Mouse (Mus musculus): ENCODE data around the gene Srpk2. TPM values are rescaled to one million over a fixed set of nuclear protein-coding genes. Genes with fewer than 3 reads are reported as not detected.
A peak's percentile ranks its signal among the peaks of the same experiment; 100 is the strongest.
"Not testable (repeated sequence)": the region's sequence is repeated elsewhere in the genome, so short reads cannot be mapped to it uniquely, and the experiment has no call there.

Gene Srpk2
- polyA plus RNA-seq, 1 experiment from 2014 or later = 96.6 TPM

- not testable (repeated sequence) for H3K27me3 ChIP-seq; H3K4me2 ChIP-seq (replicated peaks); ATAC-seq; H3K27ac ChIP-seq; H3K4me3 ChIP-seq (replicated peaks); H3K9ac ChIP-seq (replicated peaks); H3K4me1 ChIP-seq (replicated peaks)
- 98% methylated on average over 32 of the region's 34 CpGs for WGBS
- Histone ChIP-seq H3K36me3 (peaks cover 67% of the 10 kb centered on the region), H3K9me3 (peaks cover 43% of the 10 kb centered on the region)
Measured at GRCm38 (mm10) chr5:23706601-23707597, 22.5 kb upstream of the Srpk2 start.

GRCm38 (mm10) chr5:23697457-23697856 is 13.0 kb upstream of the Srpk2 start:
- Histone ChIP-seq H3K27me3 (no peaks in the 10 kb centered on the region), H3K4me2 (replicated peaks) (no peak overlapping the region), H3K27ac (no peak overlapping the region), H3K36me3 (peaks cover 45% of the 10 kb centered on the region), H3K4me1 (replicated peaks) (no peaks in the 10 kb centered on the region), H3K9me3 (peaks cover 42% of the 10 kb centered on the region), H3K9ac (replicated peaks) (no peak overlapping the region), H3K4me3 (replicated peaks) (no peak overlapping the region)
- no peak for ATAC-seq
- 92% methylated on average over 1 of the region's 1 CpGs for WGBS

GRCm38 (mm10) chr5:23683431-23683830 is 986 bp downstream of the Srpk2 start:
- Histone ChIP-seq H3K27ac (no peak overlapping the region), H3K4me1 (replicated peaks) (no peaks in the 10 kb centered on the region), H3K27me3 (no peaks in the 10 kb centered on the region), H3K9me3 (no peaks in the 10 kb centered on the region), H3K4me2 (replicated peaks) (no peak overlapping the region), H3K9ac (replicated peaks) (no peak overlapping the region), H3K36me3 (no peaks in the 10 kb centered on the region), H3K4me3 (replicated peaks) (no peak overlapping the region)
- WGBS = 92% methylated on average over 4 of the region's 4 CpGs
- no peak for ATAC-seq

GRCm38 (mm10) chr5:23679006-23679405 is 5.4 kb downstream of the Srpk2 start:
- Histone ChIP-seq H3K36me3 (no peaks in the 10 kb centered on the region), H3K4me3 (replicated peaks) (no peak overlapping the region), H3K27ac (no peak overlapping the region), H3K4me1 (replicated peaks) (peaks cover 10% of the 10 kb centered on the region), H3K9me3 (no peaks in the 10 kb centered on the region), H3K4me2 (replicated peaks) (no peak overlapping the region), H3K9ac (replicated peaks) (no peak overlapping the region), H3K27me3 (no peaks in the 10 kb centered on the region; the same call in 1 of the 2 replicates)
- no peak for ATAC-seq
- WGBS = 53% methylated on average over 3 of the region's 3 CpGs

- no peak overlapping the region for H3K4me3 ChIP-seq (replicated peaks)
- H3K9ac ChIP-seq (replicated peaks) = no peak overlapping the region
- no peak overlapping the region for H3K4me2 ChIP-seq (replicated peaks)
- H3K9me3 ChIP-seq = no peaks in the 10 kb centered on the region
- no peak overlapping the region for H3K27ac ChIP-seq
- peaks cover 12% of the 10 kb centered on the region for H3K4me1 ChIP-seq (replicated peaks)
- 94% methylated on average over 5 of the region's 5 CpGs for WGBS
- ATAC-seq = no peak
- no peaks in the 10 kb centered on the region; the same call in 1 of the 2 replicates for H3K27me3 ChIP-seq
- H3K36me3 ChIP-seq = no peaks in the 10 kb centered on the region
Measured at GRCm38 (mm10) chr5:23677883-23678282, 6.5 kb downstream of the Srpk2 start.

GRCm38 (mm10) chr5:23677072-23677453 is 7.4 kb downstream of the Srpk2 start:
- Histone ChIP-seq H3K4me3 (replicated peaks) (no peak overlapping the region), H3K9ac (replicated peaks) (no peak overlapping the region), H3K4me2 (replicated peaks) (no peak overlapping the region), H3K27ac (no peak overlapping the region), H3K4me1 (replicated peaks) (peaks cover 12% of the 10 kb centered on the region), H3K36me3 (no peaks in the 10 kb centered on the region), H3K9me3 (no peaks in the 10 kb centered on the region), H3K27me3 (no peaks in the 10 kb centered on the region; the same call in 1 of the 2 replicates)
- WGBS = 92% methylated on average over 5 of the region's 5 CpGs
- ATAC-seq = no peak

GRCm38 (mm10) chr5:23676156-23677071 is 8.0 kb downstream of the Srpk2 start:
- no peaks in the 10 kb centered on the region; the same call in 1 of the 2 replicates for H3K27me3 ChIP-seq
- H3K4me2 ChIP-seq (replicated peaks) = peak overlapping the region; percentile 87
- H3K36me3 ChIP-seq = no peaks in the 10 kb centered on the region
- H3K9ac ChIP-seq (replicated peaks) = peak overlapping the region; percentile 87
- peak overlapping the region; percentile 71 for H3K4me3 ChIP-seq (replicated peaks)
- peak overlapping the region; percentile 87 for H3K27ac ChIP-seq
- H3K4me1 ChIP-seq (replicated peaks) = peaks cover 12% of the 10 kb centered on the region
- no peaks in the 10 kb centered on the region for H3K9me3 ChIP-seq
- WGBS = 9% methylated on average over 30 of the region's 41 CpGs
- ATAC-seq = peak; percentile 79

- under 1% methylated on average over 62 of the region's 95 CpGs for WGBS
- H3K9ac ChIP-seq (replicated peaks) = peak overlapping the region; percentile 87
- H3K4me2 ChIP-seq (replicated peaks) = peak overlapping the region; percentile 87
- H3K27ac ChIP-seq = peak overlapping the region; percentile 87
- no peaks in the 10 kb centered on the region; the same call in 1 of the 2 replicates for H3K27me3 ChIP-seq
- peaks cover 12% of the 10 kb centered on the region for H3K4me1 ChIP-seq (replicated peaks)
- H3K9me3 ChIP-seq = no peaks in the 10 kb centered on the region
- peak overlapping the region; percentile 71 for H3K4me3 ChIP-seq (replicated peaks)
- no peaks in the 10 kb centered on the region for H3K36me3 ChIP-seq
- ATAC-seq = peak; percentile 91
Measured at GRCm38 (mm10) chr5:23675499-23676155, 8.8 kb downstream of the Srpk2 start.

- Histone ChIP-seq H3K27ac (peak overlapping the region; percentile 87), H3K4me1 (replicated peaks) (peaks cover 12% of the 10 kb centered on the region), H3K27me3 (no peaks in the 10 kb centered on the region; the same call in 1 of the 2 replicates), H3K9ac (replicated peaks) (peak overlapping the region; percentile 87), H3K4me2 (replicated peaks) (peak overlapping the region; percentile 87), H3K4me3 (replicated peaks) (peak overlapping the region; percentile 71), H3K9me3 (no peaks in the 10 kb centered on the region), H3K36me3 (no peaks in the 10 kb centered on the region)
- peak; percentile 79 for ATAC-seq
- under 1% methylated on average over 61 of the region's 61 CpGs for WGBS
Measured at GRCm38 (mm10) chr5:23674829-23675498, 9.5 kb downstream of the Srpk2 start.

- no peak overlapping the region for H3K4me3 ChIP-seq (replicated peaks)
- H3K27me3 ChIP-seq = no peaks in the 10 kb centered on the region
- H3K27ac ChIP-seq = no peak overlapping the region
- H3K4me2 ChIP-seq (replicated peaks) = no peak overlapping the region
- ATAC-seq = no peak
- peaks cover 12% of the 10 kb centered on the region for H3K4me1 ChIP-seq (replicated peaks)
- H3K36me3 ChIP-seq = no peaks in the 10 kb centered on the region
- no peak overlapping the region for H3K9ac ChIP-seq (replicated peaks)
- no peaks in the 10 kb centered on the region for H3K9me3 ChIP-seq
- WGBS = 67% methylated on average over 7 of the region's 7 CpGs
Measured at GRCm38 (mm10) chr5:23672136-23672535, 12.3 kb downstream of the Srpk2 start.

- Histone ChIP-seq H3K4me2 (replicated peaks) (no peak overlapping the region), H3K4me3 (replicated peaks) (no peak overlapping the region), H3K27ac (no peak overlapping the region), H3K9me3 (no peaks in the 10 kb centered on the region), H3K9ac (replicated peaks) (no peak overlapping the region), H3K36me3 (no peaks in the 10 kb centered on the region), H3K4me1 (replicated peaks) (peaks cover 8% of the 10 kb centered on the region), H3K27me3 (no peaks in the 10 kb centered on the region)
- no peak for ATAC-seq
- 92% methylated on average over 4 of the region's 4 CpGs for WGBS
Measured at GRCm38 (mm10) chr5:23670880-23671279, 13.5 kb downstream of the Srpk2 start.

Measured in midbrain, embryonic 13.5 days (tissue).